Mouse (Mus musculus): ENCODE measurements at regions not wholly inside any gene's neighbourhood (a gene's known extent, or its start where the extent isn't known, plus 50 kb on each side); places are given as distances from the start of the nearest gene placed in this dataset.

DNA sequence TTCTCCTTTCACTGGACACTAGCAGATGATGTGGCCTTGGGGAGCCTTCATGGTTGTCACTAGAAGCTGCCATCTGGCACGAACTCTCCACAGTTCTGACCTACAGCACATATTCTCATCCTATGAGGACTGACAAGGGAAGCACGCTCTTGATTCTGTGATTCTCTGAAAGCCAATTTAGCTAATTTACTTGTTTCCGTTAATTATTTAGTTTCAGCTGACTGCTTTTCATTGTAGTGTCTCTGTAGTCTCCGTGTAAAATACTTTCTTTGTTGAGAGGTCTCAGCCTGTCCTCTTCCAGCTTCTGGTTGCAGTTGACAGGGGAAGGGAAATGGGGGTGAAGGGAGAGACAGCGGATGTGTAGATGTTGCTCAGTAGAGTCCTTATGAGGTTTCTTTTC lies 102.9 kb upstream of the Sp4 start:
- DNase-seq (ENCODE audit: low spot score), result no peak
- H3K4me1 ChIP-seq (ENCODE audit: insufficient read depth, low read length), result no peaks in the 10 kb centered on the region
- no peaks in the 10 kb centered on the region for H3K27me3 ChIP-seq (ENCODE audit: insufficient read depth, low read length)
- no peaks in the 10 kb centered on the region for H3K36me3 ChIP-seq (ENCODE audit: insufficient read depth, low read length)
- TF ChIP-seq CTCF (IDR thresholded peaks at IDR 0.05; ENCODE audit: low read depth), result no peak
- ATAC-seq, result no peak
- no peak overlapping the region for H3K9ac ChIP-seq (replicated peaks; ENCODE audit: low read length)
- H3K9me3 ChIP-seq (ENCODE audit: low read length), result no peaks in the 10 kb centered on the region
- no peak overlapping the region for H3K4me2 ChIP-seq (ENCODE audit: low read depth, low read length)
- no peak overlapping the region for H3K4me3 ChIP-seq (ENCODE audit: low read length)
- WGBS, result 45% methylated on average over 5 of the region's 5 CpGs
- H3K27ac ChIP-seq, result no peak overlapping the region

DNA sequence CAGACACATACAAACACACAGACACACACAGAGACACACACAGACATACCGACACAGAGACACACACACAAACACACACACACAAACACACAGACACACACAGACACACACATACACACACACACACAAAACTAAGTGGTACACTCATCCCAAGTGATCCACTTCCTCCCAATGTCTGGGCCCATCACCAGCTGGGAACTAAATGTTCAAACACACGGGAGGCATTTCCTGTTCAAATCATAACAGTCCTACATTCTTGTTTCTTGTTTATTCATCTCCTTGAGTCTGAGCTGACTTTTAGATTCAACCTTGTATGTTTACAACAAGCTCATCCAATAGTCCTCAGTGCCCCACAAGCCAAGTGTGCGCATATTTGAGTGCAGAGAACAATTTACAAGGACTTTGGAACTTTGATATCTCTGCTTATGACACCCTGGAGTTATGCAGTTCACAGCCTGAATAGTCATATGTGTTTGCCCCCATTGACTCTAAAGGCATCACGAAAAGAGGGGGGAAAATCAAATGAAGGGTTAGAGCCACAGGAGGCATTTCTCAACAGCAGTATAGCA lies 102.4 kb upstream of the Sp4 start:
- WGBS, result 82% methylated on average over 4 of the region's 4 CpGs
- H3K4me3 ChIP-seq (ENCODE audit: low read length), result no peak overlapping the region

GRCm38 (mm10) chr12:118401377-118401776 lies 100.1 kb upstream of the Sp4 start:
- Histone ChIP-seq H3K4me1 (ENCODE audit: insufficient read depth, low read length) (no peaks in the 10 kb centered on the region), H3K4me3 (ENCODE audit: low read length) (no peak overlapping the region), H3K9me3 (ENCODE audit: low read length) (no peaks in the 10 kb centered on the region), H3K4me2 (ENCODE audit: low read depth, low read length) (no peak overlapping the region), H3K27ac (no peak overlapping the region), H3K27me3 (ENCODE audit: insufficient read depth, low read length) (no peaks in the 10 kb centered on the region), H3K9ac (replicated peaks; ENCODE audit: low read length) (no peak overlapping the region), H3K36me3 (ENCODE audit: insufficient read depth, low read length) (no peaks in the 10 kb centered on the region)
- ATAC-seq, result no peak
- no peak for DNase-seq (ENCODE audit: low spot score)
- no peak for TF ChIP-seq CTCF (IDR thresholded peaks at IDR 0.05; ENCODE audit: low read depth)

More for the DNA sequence above, 102.4 kb upstream of the Sp4 start:
- TF ChIP-seq CTCF (IDR thresholded peaks at IDR 0.05; ENCODE audit: low read depth), result no peak
- no peaks in the 10 kb centered on the region for H3K36me3 ChIP-seq (ENCODE audit: insufficient read depth, low read length)
- H3K4me1 ChIP-seq (ENCODE audit: insufficient read depth, low read length), result no peaks in the 10 kb centered on the region
- no peaks in the 10 kb centered on the region for H3K27me3 ChIP-seq (ENCODE audit: insufficient read depth, low read length)
- no peak for ATAC-seq
- DNase-seq (ENCODE audit: low spot score), result no peak
- H3K9ac ChIP-seq (replicated peaks; ENCODE audit: low read length), result no peak overlapping the region
- H3K27ac ChIP-seq, result no peak overlapping the region
- H3K4me2 ChIP-seq (ENCODE audit: low read depth, low read length), result no peak overlapping the region
- no peaks in the 10 kb centered on the region for H3K9me3 ChIP-seq (ENCODE audit: low read length)

DNA sequence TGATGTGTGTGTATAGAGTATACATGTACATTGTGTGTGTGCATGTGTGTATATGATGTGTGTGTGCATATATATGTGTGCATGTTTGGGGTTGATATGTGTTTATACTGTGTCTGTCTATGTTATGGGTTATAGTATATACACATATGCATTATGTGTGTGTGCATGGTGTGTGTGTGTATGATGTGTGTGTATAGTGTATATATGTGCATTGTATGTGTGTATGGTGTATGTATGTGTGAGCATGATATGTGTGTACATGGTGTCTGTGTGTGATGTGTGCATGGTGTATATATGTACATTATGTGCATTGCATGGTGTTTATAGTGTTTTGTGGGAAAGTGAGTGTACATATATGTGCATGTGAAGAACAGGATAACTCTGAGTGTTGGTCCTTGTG lies 90.4 kb upstream of the Sp4 start:
- Histone ChIP-seq H3K36me3 (ENCODE audit: insufficient read depth, low read length) (no peaks in the 10 kb centered on the region), H3K27me3 (ENCODE audit: insufficient read depth, low read length) (no peaks in the 10 kb centered on the region), H3K27ac (no peak overlapping the region), H3K9me3 (ENCODE audit: low read length) (no peaks in the 10 kb centered on the region), H3K4me1 (ENCODE audit: insufficient read depth, low read length) (no peaks in the 10 kb centered on the region), H3K4me2 (ENCODE audit: low read depth, low read length) (no peak overlapping the region), H3K9ac (replicated peaks; ENCODE audit: low read length) (no peak overlapping the region), H3K4me3 (ENCODE audit: low read length) (no peak overlapping the region)
- DNase-seq (ENCODE audit: low spot score), result no peak
- no peak for ATAC-seq
- TF ChIP-seq CTCF (IDR thresholded peaks at IDR 0.05; ENCODE audit: low read depth), result no peak

DNA sequence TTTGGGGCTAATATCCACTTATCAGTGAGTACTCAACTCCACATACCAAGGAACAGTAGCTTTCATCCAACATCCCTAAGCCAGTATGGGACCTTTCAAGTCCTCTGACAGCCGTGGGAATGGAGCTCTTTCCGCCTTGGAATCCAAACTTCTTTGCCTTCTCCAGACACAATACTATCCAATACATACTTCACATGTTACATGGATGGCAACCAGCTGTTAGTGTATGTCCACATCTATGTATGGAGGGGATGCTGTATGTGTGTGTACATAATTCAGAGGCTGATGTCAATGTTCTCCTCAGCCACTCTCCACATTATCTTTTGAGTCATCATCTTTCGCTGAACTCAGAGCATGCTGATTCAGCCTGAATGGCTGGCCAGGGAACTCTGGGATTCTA lies 79.8 kb upstream of the Sp4 start:
- H3K27me3 ChIP-seq (ENCODE audit: insufficient read depth, low read length), result no peaks in the 10 kb centered on the region
- no peaks in the 10 kb centered on the region for H3K36me3 ChIP-seq (ENCODE audit: insufficient read depth, low read length)
- H3K27ac ChIP-seq, result no peak overlapping the region
- WGBS, result 92% methylated on average over 3 of the region's 3 CpGs
- H3K4me3 ChIP-seq (ENCODE audit: low read length), result no peak overlapping the region
- no peaks in the 10 kb centered on the region for H3K4me1 ChIP-seq (ENCODE audit: insufficient read depth, low read length)
- TF ChIP-seq CTCF (IDR thresholded peaks at IDR 0.05; ENCODE audit: low read depth), result no peak
- H3K9ac ChIP-seq (replicated peaks; ENCODE audit: low read length), result no peak overlapping the region
- DNase-seq (ENCODE audit: low spot score) (no peak), ATAC-seq (no peak)
- no peak overlapping the region for H3K4me2 ChIP-seq (ENCODE audit: low read depth, low read length)
- no peaks in the 10 kb centered on the region for H3K9me3 ChIP-seq (ENCODE audit: low read length)

DNA sequence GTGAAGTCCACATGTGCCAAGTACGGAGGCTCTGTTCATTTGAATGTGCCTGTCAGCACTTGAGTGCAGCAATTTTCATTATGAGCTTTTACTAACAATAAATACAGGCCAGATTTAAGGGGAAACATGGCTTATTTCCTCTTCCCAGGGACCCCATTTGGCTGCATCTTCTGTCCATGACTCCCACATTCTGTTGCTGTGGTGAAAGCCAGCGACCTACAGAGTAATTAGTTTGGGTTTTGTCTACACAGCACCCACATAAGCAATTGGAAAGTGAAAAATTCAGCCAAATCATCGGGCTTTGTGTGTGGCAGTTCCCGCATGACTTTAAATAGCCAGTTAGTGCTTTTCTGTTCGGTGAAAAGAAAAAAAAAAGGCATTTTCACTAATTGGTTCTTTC lies 76.7 kb upstream of the Sp4 start:
- H3K4me3 ChIP-seq (ENCODE audit: low read length), result no peak overlapping the region
- H3K27ac ChIP-seq, result no peak overlapping the region
- H3K9ac ChIP-seq (replicated peaks; ENCODE audit: low read length), result no peak overlapping the region
- no peak for DNase-seq (ENCODE audit: low spot score)
- no peak for ATAC-seq
- no peaks in the 10 kb centered on the region for H3K27me3 ChIP-seq (ENCODE audit: insufficient read depth, low read length)
- H3K4me2 ChIP-seq (ENCODE audit: low read depth, low read length), result no peak overlapping the region
- TF ChIP-seq CTCF (IDR thresholded peaks at IDR 0.05; ENCODE audit: low read depth), result no peak
- no peaks in the 10 kb centered on the region for H3K9me3 ChIP-seq (ENCODE audit: low read length)
- H3K4me1 ChIP-seq (ENCODE audit: insufficient read depth, low read length), result no peaks in the 10 kb centered on the region
- no peaks in the 10 kb centered on the region for H3K36me3 ChIP-seq (ENCODE audit: insufficient read depth, low read length)
- WGBS, result 62% methylated on average over 5 of the region's 5 CpGs

DNA sequence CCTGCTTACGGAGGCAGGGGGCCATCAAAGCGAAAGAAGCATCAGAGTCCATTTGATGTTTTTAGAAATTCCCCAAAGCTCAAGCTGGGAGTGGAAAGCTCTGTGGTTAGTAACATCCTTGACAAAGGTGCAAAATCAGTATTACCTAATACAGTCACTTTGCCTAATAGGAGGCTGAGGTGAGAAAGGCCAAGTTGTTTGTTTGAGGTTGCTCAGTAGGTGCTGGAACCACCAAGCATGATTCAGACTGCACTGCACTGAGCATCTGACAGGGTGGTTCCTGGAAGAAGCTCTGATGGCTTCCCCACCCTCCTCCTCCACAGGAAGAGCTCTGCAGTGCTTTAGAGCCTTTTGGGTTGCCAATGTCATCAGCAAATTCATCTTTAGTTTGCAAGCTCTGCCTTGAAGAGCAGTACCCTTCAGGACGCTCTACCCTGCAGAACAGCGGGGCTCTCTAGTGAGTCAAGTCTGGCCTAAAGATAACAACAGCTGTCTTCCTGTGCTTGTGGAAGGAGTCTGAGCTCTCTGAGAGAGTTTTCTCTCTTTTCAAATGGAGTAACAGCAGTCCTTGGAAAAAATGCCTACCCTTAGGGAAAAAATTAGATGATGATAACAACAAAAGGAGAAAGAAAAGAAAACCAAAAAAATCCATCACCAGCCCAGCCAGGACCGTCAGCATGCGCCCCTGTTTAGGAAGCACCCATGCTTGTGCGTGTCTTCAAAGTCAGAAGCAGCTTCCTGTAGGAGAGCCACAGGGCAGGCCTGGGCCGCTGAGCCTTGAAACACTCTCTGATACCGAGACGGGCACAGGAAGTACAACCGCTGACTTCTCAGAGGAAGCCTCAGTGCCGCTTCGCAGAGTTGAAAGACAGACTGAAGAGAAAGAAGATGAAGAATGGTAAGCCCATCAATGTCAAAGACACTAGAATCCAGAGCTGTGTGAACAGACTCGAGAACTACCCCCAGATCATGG lies 75.6 kb upstream of the Sp4 start:
- H3K4me3 ChIP-seq (ENCODE audit: low read length), result no peak overlapping the region
- WGBS, result 81% methylated on average over 14 of the region's 14 CpGs
- H3K9ac ChIP-seq (replicated peaks; ENCODE audit: low read length), result no peak overlapping the region
- H3K36me3 ChIP-seq (ENCODE audit: insufficient read depth, low read length), result no peaks in the 10 kb centered on the region
- H3K4me1 ChIP-seq (ENCODE audit: insufficient read depth, low read length), result no peaks in the 10 kb centered on the region
- TF ChIP-seq CTCF (IDR thresholded peaks at IDR 0.05; ENCODE audit: low read depth), result no peak
- H3K4me2 ChIP-seq (ENCODE audit: low read depth, low read length), result no peak overlapping the region
- H3K9me3 ChIP-seq (ENCODE audit: low read length), result no peaks in the 10 kb centered on the region
- no peak for ATAC-seq
- no peak overlapping the region for H3K27ac ChIP-seq
- no peak for DNase-seq (ENCODE audit: low spot score)
- no peaks in the 10 kb centered on the region for H3K27me3 ChIP-seq (ENCODE audit: insufficient read depth, low read length)
